Mouse (Mus musculus): ENCODE measurements around the gene Mgll. TPM values are rescaled to one million over a fixed set of nuclear protein-coding genes. Genes with fewer than 3 reads are reported as not detected.

Gene Mgll
- polyA plus RNA-seq, 1 experiment from 2014 or later: 4.6 TPM

DNA sequence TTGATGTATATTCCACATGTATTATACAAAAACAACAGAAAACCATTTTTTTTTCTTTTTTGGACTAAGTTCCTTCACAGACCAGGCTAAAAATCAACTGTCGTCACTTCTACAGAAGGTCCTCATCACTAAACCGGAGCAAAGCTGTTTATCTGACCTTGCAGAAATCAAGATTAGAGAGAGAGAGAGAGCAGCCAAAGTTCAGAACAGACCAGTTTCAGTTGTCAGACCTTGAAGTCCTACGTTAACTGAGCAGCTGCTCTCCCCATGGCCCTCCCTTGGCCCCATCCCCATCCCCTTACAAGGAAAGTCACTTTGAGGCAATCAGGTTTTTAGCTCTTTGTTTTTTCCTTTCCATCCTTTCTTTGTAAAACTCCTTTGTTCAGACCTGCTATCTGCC lies 34.0 kb upstream of the Mgll start:
- H3K4me2 ChIP-seq (replicated peaks; ENCODE audit: low read depth, low read length): no peak overlapping the region
- H3K9ac ChIP-seq (ENCODE audit: low read depth, low read length): no peak overlapping the region
- H3K4me3 ChIP-seq (ENCODE audit: low read depth, low read length): no peak overlapping the region
- DNase-seq (ENCODE audit: low spot score) (no peak), ATAC-seq (ENCODE audit: low FRiP score) (no peak)
- H3K36me3 ChIP-seq (ENCODE audit: control insufficient read depth, insufficient read depth, low read length): no peaks in the 10 kb centered on the region
- H3K9me3 ChIP-seq (ENCODE audit: control insufficient read depth, low read length): no peaks in the 10 kb centered on the region
- H3K4me1 ChIP-seq (replicated peaks; ENCODE audit: control insufficient read depth, insufficient read depth, low read length): no peaks in the 10 kb centered on the region
- no peaks in the 10 kb centered on the region for H3K27me3 ChIP-seq (ENCODE audit: control insufficient read depth, insufficient read depth, low read length)
- WGBS: 68% methylated on average over 3 of the region's 3 CpGs
- H3K27ac ChIP-seq (ENCODE audit: low read depth, low read length): no peak overlapping the region

DNA sequence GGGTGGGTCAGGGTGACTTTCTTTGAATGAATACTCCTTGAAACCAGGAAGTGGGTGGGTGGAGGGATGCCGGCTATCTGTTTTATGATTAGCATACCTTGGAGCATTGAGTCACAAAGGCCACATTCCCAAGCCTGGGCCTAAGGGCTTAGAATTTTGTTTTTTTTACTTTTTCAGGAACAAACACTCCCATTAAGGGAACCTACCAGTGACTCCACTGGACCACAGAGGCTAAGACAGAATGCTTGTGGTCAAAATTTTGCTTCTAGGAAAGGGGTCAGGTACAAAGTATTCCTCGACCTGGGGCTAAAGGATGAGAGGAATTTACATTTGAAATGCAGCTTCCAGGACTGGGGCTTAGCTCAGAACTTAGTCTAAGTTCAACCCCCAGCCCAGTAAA lies 32.9 kb upstream of the Mgll start:
- no peaks in the 10 kb centered on the region for H3K27me3 ChIP-seq (ENCODE audit: control insufficient read depth, insufficient read depth, low read length)
- H3K4me3 ChIP-seq (ENCODE audit: low read depth, low read length): no peak overlapping the region
- 81% methylated on average over 2 of the region's 2 CpGs for WGBS
- no peak overlapping the region for H3K9ac ChIP-seq (ENCODE audit: low read depth, low read length)
- DNase-seq (ENCODE audit: low spot score) (no peak), ATAC-seq (ENCODE audit: low FRiP score) (no peak)
- H3K4me1 ChIP-seq (replicated peaks; ENCODE audit: control insufficient read depth, insufficient read depth, low read length): no peaks in the 10 kb centered on the region
- no peak overlapping the region for H3K4me2 ChIP-seq (replicated peaks; ENCODE audit: low read depth, low read length)
- H3K36me3 ChIP-seq (ENCODE audit: control insufficient read depth, insufficient read depth, low read length): no peaks in the 10 kb centered on the region
- no peak overlapping the region for H3K27ac ChIP-seq (ENCODE audit: low read depth, low read length)
- H3K9me3 ChIP-seq (ENCODE audit: control insufficient read depth, low read length): no peaks in the 10 kb centered on the region

DNA sequence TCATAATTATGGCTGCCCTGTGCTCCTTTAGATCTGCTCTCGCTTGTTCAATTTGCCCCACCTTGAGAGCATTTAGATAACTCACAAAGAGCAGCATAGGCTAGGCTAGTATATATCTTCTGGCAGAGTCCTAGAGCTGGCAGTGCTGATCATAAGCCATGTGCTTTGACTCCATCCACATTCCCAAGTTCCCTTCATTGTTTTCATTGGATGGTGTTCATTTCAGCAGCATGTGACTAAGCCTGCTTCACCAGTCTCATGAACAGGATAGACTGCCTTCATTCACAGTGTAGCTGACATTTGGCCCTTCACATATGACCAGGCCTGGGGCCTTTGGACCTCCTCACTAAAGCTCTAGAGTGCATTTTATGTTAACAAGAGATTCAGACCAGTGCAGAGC lies 21.3 kb upstream of the Mgll start:
- WGBS: 88% methylated on average over 1 of the region's 1 CpGs
- DNase-seq (ENCODE audit: low spot score): no peak
- no peak overlapping the region for H3K4me3 ChIP-seq (ENCODE audit: low read depth, low read length)
- H3K9me3 ChIP-seq (ENCODE audit: control insufficient read depth, low read length): no peaks in the 10 kb centered on the region
- no peaks in the 10 kb centered on the region for H3K36me3 ChIP-seq (ENCODE audit: control insufficient read depth, insufficient read depth, low read length)
- H3K27me3 ChIP-seq (ENCODE audit: control insufficient read depth, insufficient read depth, low read length): no peaks in the 10 kb centered on the region
- H3K4me1 ChIP-seq (replicated peaks; ENCODE audit: control insufficient read depth, insufficient read depth, low read length): no peaks in the 10 kb centered on the region
- H3K4me2 ChIP-seq (replicated peaks; ENCODE audit: low read depth, low read length): no peak overlapping the region
- ATAC-seq (ENCODE audit: low FRiP score): no peak
- no peak overlapping the region for H3K9ac ChIP-seq (ENCODE audit: low read depth, low read length)
- no peak overlapping the region for H3K27ac ChIP-seq (ENCODE audit: low read depth, low read length)

DNA sequence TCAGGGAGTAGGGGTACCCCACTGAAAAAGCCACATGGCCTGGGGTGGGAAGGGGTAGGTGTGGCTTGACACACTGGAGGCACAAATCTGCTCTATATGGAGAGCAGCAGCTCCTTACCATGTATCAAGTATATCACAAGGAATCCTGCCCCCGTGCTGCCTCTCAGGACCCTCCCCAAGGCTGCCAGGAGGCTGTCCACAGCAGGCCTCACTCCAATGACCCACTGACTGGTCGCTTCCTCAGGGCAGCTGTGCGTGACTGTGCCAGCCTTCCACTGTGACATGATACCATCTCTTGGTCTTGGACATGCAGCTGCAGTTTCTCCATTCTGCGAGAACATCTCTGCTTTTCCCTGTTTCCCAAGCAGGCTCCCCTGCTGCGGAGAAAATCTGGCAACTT lies 20.5 kb upstream of the Mgll start:
- Histone ChIP-seq H3K27ac (ENCODE audit: low read depth, low read length) (no peak overlapping the region), H3K4me1 (replicated peaks; ENCODE audit: control insufficient read depth, insufficient read depth, low read length) (no peaks in the 10 kb centered on the region), H3K36me3 (ENCODE audit: control insufficient read depth, insufficient read depth, low read length) (no peaks in the 10 kb centered on the region), H3K4me2 (replicated peaks; ENCODE audit: low read depth, low read length) (no peak overlapping the region), H3K27me3 (ENCODE audit: control insufficient read depth, insufficient read depth, low read length) (no peaks in the 10 kb centered on the region), H3K9me3 (ENCODE audit: control insufficient read depth, low read length) (no peaks in the 10 kb centered on the region), H3K4me3 (ENCODE audit: low read depth, low read length) (no peak overlapping the region), H3K9ac (ENCODE audit: low read depth, low read length) (no peak overlapping the region)
- no peak for DNase-seq (ENCODE audit: low spot score)
- 80% methylated on average over 5 of the region's 5 CpGs for WGBS
- ATAC-seq (ENCODE audit: low FRiP score): no peak

DNA sequence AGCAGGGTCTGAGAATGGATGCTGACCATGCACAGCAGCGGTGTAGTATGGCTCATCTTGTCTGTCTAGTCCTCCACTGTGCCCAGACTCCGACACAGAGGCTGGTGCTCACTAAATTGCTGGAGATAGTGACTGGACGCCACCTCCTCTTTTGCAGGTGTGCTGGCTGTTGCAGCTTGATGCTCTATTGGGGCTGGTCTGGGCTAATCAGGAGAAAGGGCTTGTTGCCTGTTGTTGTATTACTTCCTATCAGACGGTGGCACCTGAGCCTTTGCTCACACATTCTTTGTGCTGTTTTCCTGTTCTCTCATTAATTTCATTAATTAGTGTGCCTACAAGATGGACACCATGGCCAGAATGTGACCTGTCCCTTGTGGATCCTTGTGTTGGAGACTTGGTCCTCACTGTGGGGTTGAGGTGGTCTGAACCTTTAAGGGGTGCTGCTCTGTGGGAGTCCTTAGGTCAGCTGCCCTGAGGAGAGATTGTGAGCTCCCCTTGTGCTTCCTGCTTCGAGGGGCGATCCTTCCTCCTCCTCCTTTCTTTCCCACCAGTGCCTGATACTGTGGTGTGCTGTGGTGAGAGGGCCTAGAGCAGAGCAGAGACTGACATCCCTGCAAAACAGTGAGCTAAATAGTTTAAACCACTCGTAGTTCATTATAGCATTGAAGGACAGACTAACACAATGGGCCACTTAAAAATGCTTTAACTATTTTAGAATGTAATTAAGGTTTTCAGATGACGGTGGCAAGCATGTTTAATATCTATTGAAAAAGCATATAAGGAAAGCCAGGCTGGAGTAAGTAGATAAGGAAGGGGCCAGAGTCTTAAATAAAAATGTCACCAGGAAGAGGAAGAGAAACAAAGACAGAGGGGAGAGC lies 15.6 kb upstream of the Mgll start:
- no peak overlapping the region for H3K4me2 ChIP-seq (replicated peaks; ENCODE audit: low read depth, low read length)
- H3K9me3 ChIP-seq (ENCODE audit: control insufficient read depth, low read length): no peaks in the 10 kb centered on the region
- H3K27ac ChIP-seq (ENCODE audit: low read depth, low read length): no peak overlapping the region
- H3K36me3 ChIP-seq (ENCODE audit: control insufficient read depth, insufficient read depth, low read length): no peaks in the 10 kb centered on the region
- H3K4me1 ChIP-seq (replicated peaks; ENCODE audit: control insufficient read depth, insufficient read depth, low read length): no peaks in the 10 kb centered on the region
- DNase-seq (ENCODE audit: low spot score) (no peak), ATAC-seq (ENCODE audit: low FRiP score) (no peak)
- H3K27me3 ChIP-seq (ENCODE audit: control insufficient read depth, insufficient read depth, low read length): no peaks in the 10 kb centered on the region
- H3K9ac ChIP-seq (ENCODE audit: low read depth, low read length): no peak overlapping the region
- 78% methylated on average over 8 of the region's 8 CpGs for WGBS
- no peak overlapping the region for H3K4me3 ChIP-seq (ENCODE audit: low read depth, low read length)

DNA sequence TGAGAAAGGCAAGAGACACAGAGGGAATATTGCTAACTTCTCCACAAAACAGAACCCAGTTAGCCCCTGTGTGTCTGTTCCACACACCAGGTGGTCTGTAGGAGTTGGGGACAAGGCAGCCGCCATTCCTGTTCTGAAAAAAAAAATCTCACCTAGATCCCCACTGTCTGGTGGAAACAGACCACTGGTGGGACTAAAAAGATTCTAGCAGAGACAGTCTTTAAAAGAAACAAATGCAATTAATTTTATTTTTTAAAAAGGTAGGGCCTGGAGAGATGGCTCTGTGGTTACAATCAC lies 15.0 kb upstream of the Mgll start:
- Histone ChIP-seq H3K4me2 (replicated peaks; ENCODE audit: low read depth, low read length) (no peak overlapping the region), H3K27ac (ENCODE audit: low read depth, low read length) (no peak overlapping the region), H3K27me3 (ENCODE audit: control insufficient read depth, insufficient read depth, low read length) (no peaks in the 10 kb centered on the region), H3K36me3 (ENCODE audit: control insufficient read depth, insufficient read depth, low read length) (no peaks in the 10 kb centered on the region), H3K9ac (ENCODE audit: low read depth, low read length) (no peak overlapping the region), H3K4me1 (replicated peaks; ENCODE audit: control insufficient read depth, insufficient read depth, low read length) (no peaks in the 10 kb centered on the region), H3K4me3 (ENCODE audit: low read depth, low read length) (no peak overlapping the region), H3K9me3 (ENCODE audit: control insufficient read depth, low read length) (no peaks in the 10 kb centered on the region)
- DNase-seq (ENCODE audit: low spot score) (no peak), ATAC-seq (ENCODE audit: low FRiP score) (no peak)
- WGBS: 89% methylated on average over 1 of the region's 1 CpGs

DNA sequence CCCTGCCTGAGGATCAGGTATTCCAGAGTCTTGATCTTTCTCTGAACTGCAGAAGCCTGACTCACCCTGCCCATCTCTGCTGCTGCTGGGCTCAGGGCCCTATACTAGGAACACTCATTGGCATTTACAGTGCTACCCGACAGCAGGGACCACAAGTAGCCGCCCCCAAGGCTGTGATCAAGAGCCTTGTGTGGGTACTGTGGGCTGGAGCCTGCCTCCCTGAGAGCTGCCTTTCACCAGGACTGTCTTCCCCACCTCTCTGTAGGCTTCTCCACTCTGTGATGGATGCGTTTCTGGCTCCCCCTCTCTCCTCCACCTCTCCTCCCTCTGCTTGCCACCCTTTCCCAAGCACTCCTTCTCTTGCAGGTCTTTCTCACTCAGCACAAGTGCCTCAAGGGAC lies 12.9 kb upstream of the Mgll start:
- no peaks in the 10 kb centered on the region for H3K9me3 ChIP-seq (ENCODE audit: control insufficient read depth, low read length)
- no peaks in the 10 kb centered on the region for H3K4me1 ChIP-seq (replicated peaks; ENCODE audit: control insufficient read depth, insufficient read depth, low read length)
- ATAC-seq (ENCODE audit: low FRiP score): no peak
- DNase-seq (ENCODE audit: low spot score): no peak
- H3K27me3 ChIP-seq (ENCODE audit: control insufficient read depth, insufficient read depth, low read length): no peaks in the 10 kb centered on the region
- H3K4me2 ChIP-seq (replicated peaks; ENCODE audit: low read depth, low read length): no peak overlapping the region
- no peak overlapping the region for H3K9ac ChIP-seq (ENCODE audit: low read depth, low read length)
- no peak overlapping the region for H3K4me3 ChIP-seq (ENCODE audit: low read depth, low read length)
- WGBS: 69% methylated on average over 3 of the region's 3 CpGs
- H3K27ac ChIP-seq (ENCODE audit: low read depth, low read length): no peak overlapping the region
- H3K36me3 ChIP-seq (ENCODE audit: control insufficient read depth, insufficient read depth, low read length): no peaks in the 10 kb centered on the region

DNA sequence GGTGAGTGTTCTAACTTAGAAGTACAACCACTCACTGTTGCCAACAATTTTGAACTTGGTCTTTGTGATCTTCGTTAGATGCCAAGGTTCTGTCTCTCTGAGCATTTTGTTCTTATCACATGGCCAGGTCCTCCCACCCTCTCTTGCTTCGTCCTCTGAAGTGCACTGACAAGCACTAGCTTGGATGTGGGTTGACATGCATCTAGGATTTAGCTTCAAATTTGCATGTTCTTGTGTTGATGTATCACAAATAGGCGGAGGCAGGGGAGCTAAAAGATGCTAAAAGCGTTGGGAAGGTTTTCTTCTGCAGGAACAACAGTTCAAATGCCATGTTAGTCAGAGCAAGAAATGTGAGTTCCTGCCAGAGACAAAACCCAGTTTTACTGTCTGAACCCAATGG lies 12.1 kb upstream of the Mgll start:
- no peaks in the 10 kb centered on the region for H3K27me3 ChIP-seq (ENCODE audit: control insufficient read depth, insufficient read depth, low read length)
- no peak overlapping the region for H3K9ac ChIP-seq (ENCODE audit: low read depth, low read length)
- no peak overlapping the region for H3K4me3 ChIP-seq (ENCODE audit: low read depth, low read length)
- DNase-seq (ENCODE audit: low spot score) (no peak), ATAC-seq (ENCODE audit: low FRiP score) (no peak)
- no peak overlapping the region for H3K27ac ChIP-seq (ENCODE audit: low read depth, low read length)
- WGBS: 84% methylated on average over 4 of the region's 4 CpGs
- H3K36me3 ChIP-seq (ENCODE audit: control insufficient read depth, insufficient read depth, low read length): no peaks in the 10 kb centered on the region
- H3K4me2 ChIP-seq (replicated peaks; ENCODE audit: low read depth, low read length): no peak overlapping the region
- no peaks in the 10 kb centered on the region for H3K9me3 ChIP-seq (ENCODE audit: control insufficient read depth, low read length)
- H3K4me1 ChIP-seq (replicated peaks; ENCODE audit: control insufficient read depth, insufficient read depth, low read length): no peaks in the 10 kb centered on the region

DNA sequence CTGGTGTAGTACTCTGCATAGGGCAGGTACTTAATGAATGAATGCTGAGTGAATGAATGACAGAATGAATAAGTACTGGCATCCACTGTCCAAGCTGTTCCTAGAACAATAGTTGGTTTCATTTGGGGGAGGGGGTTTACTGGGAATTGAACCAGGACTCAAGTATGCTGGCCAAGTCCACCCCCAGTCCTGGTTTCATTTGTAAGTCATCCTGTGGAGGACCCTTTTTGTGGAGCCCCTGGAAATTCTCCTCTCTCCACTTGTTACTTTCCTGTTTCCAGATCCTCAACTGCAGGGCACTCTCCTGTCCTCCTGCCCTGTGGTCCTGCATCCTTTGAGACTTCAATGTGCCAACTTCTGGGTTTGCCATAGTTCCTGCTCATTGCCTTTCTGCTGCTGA lies 10.9 kb upstream of the Mgll start:
- no peaks in the 10 kb centered on the region for H3K36me3 ChIP-seq (ENCODE audit: control insufficient read depth, insufficient read depth, low read length)
- no peaks in the 10 kb centered on the region for H3K27me3 ChIP-seq (ENCODE audit: control insufficient read depth, insufficient read depth, low read length)
- H3K4me1 ChIP-seq (replicated peaks; ENCODE audit: control insufficient read depth, insufficient read depth, low read length): no peaks in the 10 kb centered on the region
- no peak overlapping the region for H3K9ac ChIP-seq (ENCODE audit: low read depth, low read length)
- no peak overlapping the region for H3K4me3 ChIP-seq (ENCODE audit: low read depth, low read length)
- no peak overlapping the region for H3K4me2 ChIP-seq (replicated peaks; ENCODE audit: low read depth, low read length)
- no peak for DNase-seq (ENCODE audit: low spot score)
- H3K9me3 ChIP-seq (ENCODE audit: control insufficient read depth, low read length): no peaks in the 10 kb centered on the region
- ATAC-seq (ENCODE audit: low FRiP score): no peak
- no peak overlapping the region for H3K27ac ChIP-seq (ENCODE audit: low read depth, low read length)
